In genomic region chr5:75046681-75047321, GRCm38 (mm10) we compare ENCODE assay signal across 10 mouse cellular contexts. TPM values are rescaled to one million over a fixed set of nuclear protein-coding genes. Genes with fewer than 3 reads are reported as not detected.
DNase-seq lines count a peak whose midpoint lies in the region; ATAC-seq and TF ChIP-seq lines count a peak whose summit lies in the region.
"Had no signal": no experiment of that assay in that cellular context is flagged by ENCODE, and none has a peak within 500 bp of the region (broad histone marks: within the 10 kb centered on the region; RNA-seq: fewer than 3 reads in every experiment).

No protein-coding gene starts in this region.

- H3K4me3 ChIP-seq in thymus, adult 2 months (ENCODE audit: control insufficient read depth, insufficient read depth, low read length): no peak overlapping the region
- H3K4me3 ChIP-seq in hindbrain, embryonic 11.5 days (ENCODE audit: low read depth, low read length): no peak overlapping the region
- H3K4me3 ChIP-seq: midbrain, embryonic 12.5 days had no signal

- no peak overlapping the region for H3K9ac ChIP-seq in hindbrain, embryonic 11.5 days (ENCODE audit: low read depth, low read length)
- H3K9ac ChIP-seq: midbrain, embryonic 12.5 days had no signal

- 80% methylated on average over 15 of the region's 15 CpGs for WGBS in thymus, adult 2 months
- 58% methylated on average over 15 of the region's 15 CpGs for whole genome bisulfite sequencing in hindbrain, embryonic 11.5 days

- TF ChIP-seq CTCF in thymus, adult 2 months (IDR thresholded peaks at IDR 0.05; ENCODE audit: borderline replicate concordance, control insufficient read depth, extremely low read depth, insufficient read depth, low read length, poor library complexity): no peak

- H3K9me3 ChIP-seq in hindbrain, embryonic 11.5 days (ENCODE audit: control insufficient read depth, low read length): no peaks in the 10 kb centered on the region
- H3K9me3 ChIP-seq: midbrain, embryonic 12.5 days had no signal

- no peak for TF ChIP-seq POLR2A in thymus, adult 2 months (IDR thresholded peaks at IDR 0.05; ENCODE audit: control insufficient read depth, extremely low read depth, insufficient read depth, low read length, poor library complexity)

- DNase-seq in ovary, adult 18-20 months (ENCODE audit: low spot score): peak; percentile 31
- no peak for DNase-seq in ovary, postnatal 10 days (ENCODE audit: low spot score)
- peak; percentile 44 for DNase-seq in cerebellum, adult 9-11 months
- peak; percentile 38 for DNase-seq in induced T-regulatory cell, adult 2 months (ENCODE audit: low read depth)
- DNase-seq in lung, postnatal 14 days: peak; percentile 68
- no peak for DNase-seq in thymus, adult 2 months
- no peak for DNase-seq in hindbrain, embryonic 11.5 days (ENCODE audit: low spot score)

- no peak overlapping the region for H3K4me2 ChIP-seq in hindbrain, embryonic 11.5 days (replicated peaks; ENCODE audit: low read depth, low read length)
- H3K4me2 ChIP-seq: midbrain, embryonic 12.5 days had no signal

- H3K36me3 ChIP-seq in thymus, adult 2 months (ENCODE audit: control insufficient read depth, insufficient read depth, low read length): no peaks in the 10 kb centered on the region
- no peaks in the 10 kb centered on the region for H3K36me3 ChIP-seq in hindbrain, embryonic 11.5 days (ENCODE audit: control insufficient read depth, insufficient read depth, low read length)

- H3K27me3 ChIP-seq in thymus, adult 2 months (ENCODE audit: control insufficient read depth, insufficient read depth, low read length): no peaks in the 10 kb centered on the region
- H3K27me3 ChIP-seq in hindbrain, embryonic 11.5 days (ENCODE audit: control insufficient read depth, insufficient read depth, low read length): peaks cover 4% of the 10 kb centered on the region; the same call in 1 of the 2 replicates

- peaks cover 5% of the 10 kb centered on the region for H3K4me1 ChIP-seq in thymus, adult 2 months (replicated peaks; ENCODE audit: control insufficient read depth, insufficient read depth, low read length)
- peaks cover 2% of the 10 kb centered on the region; the same call in 1 of the 2 replicates for H3K4me1 ChIP-seq in hindbrain, embryonic 11.5 days (replicated peaks; ENCODE audit: control insufficient read depth, insufficient read depth, low read length)

- no peak overlapping the region for H3K27ac ChIP-seq in thymus, adult 2 months (ENCODE audit: control insufficient read depth, insufficient read depth, low read length)
- no peak overlapping the region for H3K27ac ChIP-seq in hindbrain, embryonic 11.5 days (ENCODE audit: low read depth, low read length)
- H3K27ac ChIP-seq: midbrain, embryonic 12.5 days had no signal

- no peak for ATAC-seq in erythroblast, adult 5-6 weeks (replicated peaks; ENCODE audit: low FRiP score, poor library complexity, severe bottlenecking)
- ATAC-seq in hindbrain, embryonic 11.5 days (ENCODE audit: low FRiP score): no peak

RNA-seq across cellular contexts. Expression of gene Chic2, which starts 2.2 kb away (rescaled TPM):
- 29.7 and 30.2 TPM in 2 replicates for total RNA-seq in erythroblast, adult 5-6 weeks (2015; ENCODE audit: low replicate concordance)
- total RNA-seq in erythroblast, adult 5-6 weeks (2017; ENCODE audit: low replicate concordance): 15.2 and 37.4 TPM in 2 replicates
- 12.7 and 12.8 TPM in 2 replicates for polyA plus RNA-seq in thymus, adult 2 months (2012; rRNA removed)
- 50.9 and 52.3 TPM in 2 replicates for polyA plus RNA-seq in hindbrain, embryonic 11.5 days (2014; fragmentation: Nextera tagmentation; extraction: Ambion mirVana)

RNA-seq across cellular contexts. Expression of gene Gsx2, which starts 28.6 kb away (rescaled TPM):
- not detected in 2 replicates for total RNA-seq in erythroblast, adult 5-6 weeks (2015; ENCODE audit: low replicate concordance)
- total RNA-seq in erythroblast, adult 5-6 weeks (2017; ENCODE audit: low replicate concordance): not detected in 2 replicates
- polyA plus RNA-seq in thymus, adult 2 months (2012; rRNA removed): not detected in 2 replicates
- polyA plus RNA-seq in hindbrain, embryonic 11.5 days (2014; fragmentation: Nextera tagmentation; extraction: Ambion mirVana): 5.5 and 6.0 TPM in 2 replicates
- polyA plus RNA-seq: gonadal fat pad, adult 2 months had no signal

Comparison
In these comparisons a context has a peak if more than half of its experiments do, and no peak if none do; other contexts are left out.
1. DNase-seq: peak in ovary, adult 18-20 months (single experiment), cerebellum, adult 9-11 months (single experiment), induced T-regulatory cell, adult 2 months (single experiment) and lung, postnatal 14 days (single experiment); none in ovary, postnatal 10 days (single experiment), thymus, adult 2 months (single experiment) and hindbrain, embryonic 11.5 days (single experiment).